Mouse (Mus musculus) embryo, embryonic 9.5 days (tissue): ENCODE measurements at regions not wholly inside any gene's neighbourhood (a gene's known extent, or its start where the extent isn't known, plus 50 kb on each side); places are given as distances from the start of the nearest gene placed in this dataset.
A peak's percentile ranks its signal among the peaks of the same experiment; 100 is the strongest.

Experiments
- DNase-seq: peaks from one replicate; pipeline ENCODE4 v3.0.0-alpha.2; 2017; ENCODE audit errors: extremely low spot score

GRCm38 (mm10) chr10:99902280-99903231, 112.9 kb upstream of the Kitl start:
- DNase-seq: no peak

- no peak for DNase-seq
Measured at GRCm38 (mm10) chr10:99900955-99901835, 114.2 kb upstream of the Kitl start.

GRCm38 (mm10) chr10:99893999-99894398, 121.4 kb upstream of the Kitl start:
- DNase-seq: peak; percentile 8

GRCm38 (mm10) chr10:99891899-99892298, 123.5 kb upstream of the Kitl start:
- no peak for DNase-seq

GRCm38 (mm10) chr10:99881901-99882300, 122.4 kb upstream of the Csl start:
- no peak for DNase-seq

GRCm38 (mm10) chr10:99879362-99879761, 119.9 kb upstream of the Csl start:
- no peak for DNase-seq

- no peak for DNase-seq
Measured at GRCm38 (mm10) chr10:99864711-99865110, 105.3 kb upstream of the Csl start.

GRCm38 (mm10) chr10:99860322-99861089, 101.0 kb upstream of the Csl start:
- no peak for DNase-seq

- no peak for DNase-seq
Measured at GRCm38 (mm10) chr10:99844110-99844509, 84.7 kb upstream of the Csl start.

- DNase-seq: no peak
Measured at GRCm38 (mm10) chr10:99841167-99841843, 81.8 kb upstream of the Csl start.

- no peak for DNase-seq
Measured at GRCm38 (mm10) chr10:99840179-99840876, 80.9 kb upstream of the Csl start.

- no peak for DNase-seq
Measured at GRCm38 (mm10) chr10:99836835-99837412, 77.5 kb upstream of the Csl start.

- no peak for DNase-seq
Measured at GRCm38 (mm10) chr10:99834905-99835633, 75.6 kb upstream of the Csl start.

- no peak for DNase-seq
Measured at GRCm38 (mm10) chr10:99829974-99830373, 70.5 kb upstream of the Csl start.

- DNase-seq: no peak
Measured at GRCm38 (mm10) chr10:99827476-99827875, 68.0 kb upstream of the Csl start.

- no peak for DNase-seq
Measured at GRCm38 (mm10) chr10:99825881-99826280, 66.4 kb upstream of the Csl start.

GRCm38 (mm10) chr10:99812069-99812650, 52.7 kb upstream of the Csl start:
- no peak for DNase-seq

GRCm38 (mm10) chr10:99811430-99811829, 52.0 kb upstream of the Csl start:
- DNase-seq: no peak
